Mouse (Mus musculus) urinary bladder, postnatal 10 days (tissue): ENCODE results near the gene Ckap4.
"Not testable (repeated sequence)": the region's sequence is repeated elsewhere in the genome, so short reads cannot be mapped to it uniquely, and the experiment has no call there.

Experiments
- DNase-seq: peaks from one replicate; pipeline ENCODE4 v3.0.0; 2022; ENCODE audit warnings: low spot score

Ckap4 gene

DNA sequence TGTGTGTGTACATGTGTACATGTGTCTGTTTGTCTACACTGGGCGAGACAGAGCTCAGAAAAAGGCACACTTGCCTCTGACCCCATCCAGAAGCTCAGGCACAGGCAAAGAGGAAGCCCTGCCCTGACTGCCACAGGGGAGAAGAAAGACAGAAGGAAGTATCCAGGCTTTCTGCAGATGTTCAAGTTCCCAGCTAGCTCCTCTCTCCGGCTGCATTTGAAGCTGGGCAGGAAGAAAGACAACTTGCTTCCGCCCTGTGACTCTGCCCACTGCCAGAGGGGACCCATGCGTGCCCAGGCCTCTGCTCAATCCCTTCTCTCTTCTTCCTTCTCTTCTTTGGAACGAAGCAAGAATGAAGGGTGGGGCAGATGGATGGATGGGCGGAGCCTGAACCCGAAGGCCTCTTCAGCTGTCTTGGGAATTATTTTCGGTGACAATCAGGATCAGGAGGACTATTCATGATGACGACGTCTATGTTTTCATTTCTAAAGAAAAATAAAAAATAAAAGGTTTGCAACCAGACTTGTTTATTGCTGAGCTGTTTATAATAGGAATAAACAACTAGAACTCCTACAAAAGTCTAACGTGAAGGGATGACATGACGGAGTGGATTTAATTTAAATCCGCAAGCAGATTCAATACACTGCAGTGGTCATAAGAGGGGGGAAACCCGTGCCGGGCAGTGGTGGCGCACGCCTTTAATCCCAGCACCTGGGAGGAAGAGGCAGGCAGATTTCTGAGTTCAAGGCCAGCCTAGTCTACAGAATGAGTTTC is 15.5 kb upstream of the Ckap4 start:
- DNase-seq: no peak

DNA sequence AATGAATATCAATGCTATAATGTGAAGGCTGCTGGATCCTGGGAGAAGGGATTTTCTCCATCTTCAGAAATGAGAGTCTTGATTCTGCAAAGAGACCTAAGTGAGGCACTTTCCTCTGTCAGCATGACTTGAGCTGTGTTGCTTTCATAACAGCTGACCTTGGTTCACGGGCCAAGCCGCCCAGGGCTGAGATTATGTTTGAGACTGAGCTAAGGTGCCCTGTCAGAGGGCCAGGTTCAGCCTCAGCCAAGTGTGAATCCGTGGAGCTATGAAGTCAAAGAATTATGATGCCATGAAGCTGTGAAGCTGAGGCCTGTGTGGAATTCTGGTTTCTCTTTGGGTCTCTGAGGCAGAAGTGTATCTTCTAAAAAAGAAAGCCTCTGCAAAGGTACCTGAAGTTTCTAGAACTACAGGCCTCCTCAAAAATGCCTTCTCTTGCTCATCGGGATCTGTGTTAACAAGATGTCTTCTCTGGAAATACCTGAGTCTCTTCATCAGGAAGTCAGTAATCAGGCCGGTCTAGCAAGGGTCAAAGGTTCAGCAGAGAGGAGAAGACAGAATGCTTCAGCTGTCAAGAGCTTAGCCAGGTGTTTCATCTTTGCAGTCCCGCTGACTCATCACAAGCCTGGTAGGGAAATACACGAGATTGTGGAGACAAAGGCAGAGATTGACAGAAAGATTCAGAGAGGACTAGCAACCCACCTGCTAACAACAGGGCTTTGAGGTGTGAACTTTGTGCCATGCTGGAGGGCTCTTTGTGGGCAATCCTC is 11.2 kb upstream of the Ckap4 start:
- DNase-seq: no peak

DNA sequence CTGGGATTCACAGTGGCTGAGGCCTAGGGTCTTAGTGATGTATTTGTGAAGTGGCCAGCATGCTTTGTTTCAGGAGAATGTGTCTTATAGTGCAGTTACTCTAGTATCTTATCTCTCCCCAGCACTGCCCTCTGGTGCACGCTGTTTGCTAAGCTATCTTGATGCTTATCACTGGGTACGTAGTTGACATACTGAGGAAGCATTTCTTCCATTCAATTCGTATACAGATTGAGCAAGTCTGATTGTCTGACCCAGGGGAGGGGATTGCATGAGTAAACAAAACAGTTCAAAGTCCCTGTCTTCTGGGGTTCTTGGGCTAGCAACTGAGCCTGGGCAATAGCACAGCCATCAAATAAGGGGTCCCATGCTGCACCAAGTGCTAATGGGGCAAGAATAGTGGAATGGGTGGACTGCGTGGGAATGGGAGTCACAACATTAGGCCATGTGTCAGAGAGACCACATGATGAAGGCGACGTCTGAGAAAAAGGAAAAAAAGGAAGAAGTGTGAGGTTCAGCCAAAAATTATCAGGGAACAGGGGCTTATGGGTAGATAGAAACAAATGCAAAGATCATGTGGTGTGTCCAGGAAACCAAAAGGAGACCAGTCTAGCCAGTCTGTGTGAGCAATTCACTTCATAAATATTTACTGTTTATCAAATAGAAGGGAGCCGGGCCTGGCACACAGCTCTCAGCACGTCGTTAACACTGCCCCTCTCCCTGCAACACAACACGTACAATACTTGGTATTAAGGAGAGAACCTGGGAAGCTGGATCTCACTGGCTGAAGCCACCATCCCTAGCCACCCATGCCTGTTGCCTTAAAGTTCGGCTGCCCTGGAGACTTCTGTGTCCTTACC is 9.2 kb upstream of the Ckap4 start:
- no peak for DNase-seq

DNA sequence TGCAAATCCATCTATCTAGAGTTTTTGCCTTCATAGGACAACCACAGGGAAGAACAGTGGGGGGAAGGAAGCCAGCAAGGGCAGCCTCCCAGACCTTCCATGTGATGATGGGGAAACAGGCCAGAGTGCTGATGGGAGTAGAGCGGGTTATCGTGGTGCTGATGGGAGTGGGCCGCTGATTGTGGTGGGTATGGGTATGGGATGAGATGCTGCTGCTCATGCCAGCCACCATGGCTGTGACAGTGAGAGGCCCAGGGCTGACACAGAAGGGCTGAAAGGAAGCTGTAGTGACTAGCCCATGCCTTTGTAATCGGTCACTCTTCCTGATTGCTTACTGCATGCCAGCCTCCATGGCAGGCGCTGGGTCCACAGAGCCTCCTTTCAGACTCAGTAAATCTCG is 5.8 kb upstream of the Ckap4 start:
- no peak for DNase-seq

DNA sequence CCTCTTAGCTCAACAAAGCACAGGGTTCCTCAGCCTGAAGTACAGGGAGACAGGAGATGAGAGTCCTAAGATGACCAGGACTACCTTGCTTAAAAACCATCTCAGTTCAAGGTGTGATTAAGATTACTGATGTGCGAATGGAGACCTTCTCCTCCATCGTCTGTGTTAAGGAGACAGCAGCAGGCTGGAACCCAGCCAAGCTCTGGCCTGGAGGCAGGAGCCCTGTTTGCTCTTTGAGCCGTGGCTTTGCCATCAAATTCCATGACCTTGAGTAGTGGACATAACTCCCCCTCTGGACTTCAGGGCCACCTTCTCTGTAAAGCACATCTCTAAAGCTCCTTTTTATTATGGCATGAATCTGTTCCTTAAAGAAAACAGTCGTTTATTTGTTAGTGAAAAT is 2.0 kb upstream of the Ckap4 start:
- DNase-seq: no peak

DNA sequence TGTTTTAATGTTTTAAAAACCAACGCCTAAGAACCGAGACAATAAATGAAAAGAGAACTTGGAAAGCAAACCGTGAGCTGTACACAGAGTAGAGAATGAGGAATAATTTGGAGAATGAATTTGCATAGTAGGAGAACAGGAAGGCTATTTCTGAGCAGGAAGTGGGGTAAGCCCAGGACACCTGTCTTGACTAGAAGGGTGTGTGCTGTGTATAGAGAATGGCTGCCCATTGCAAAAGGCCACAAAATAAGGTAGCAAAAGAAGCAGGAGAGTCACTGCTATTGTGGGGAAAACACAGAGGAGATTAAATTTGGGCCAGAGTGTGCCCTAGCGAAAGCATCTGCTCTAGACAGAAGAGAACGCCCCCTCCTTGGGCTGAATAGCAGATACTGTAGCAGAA is 1.6 kb upstream of the Ckap4 start:
- no peak for DNase-seq

DNA sequence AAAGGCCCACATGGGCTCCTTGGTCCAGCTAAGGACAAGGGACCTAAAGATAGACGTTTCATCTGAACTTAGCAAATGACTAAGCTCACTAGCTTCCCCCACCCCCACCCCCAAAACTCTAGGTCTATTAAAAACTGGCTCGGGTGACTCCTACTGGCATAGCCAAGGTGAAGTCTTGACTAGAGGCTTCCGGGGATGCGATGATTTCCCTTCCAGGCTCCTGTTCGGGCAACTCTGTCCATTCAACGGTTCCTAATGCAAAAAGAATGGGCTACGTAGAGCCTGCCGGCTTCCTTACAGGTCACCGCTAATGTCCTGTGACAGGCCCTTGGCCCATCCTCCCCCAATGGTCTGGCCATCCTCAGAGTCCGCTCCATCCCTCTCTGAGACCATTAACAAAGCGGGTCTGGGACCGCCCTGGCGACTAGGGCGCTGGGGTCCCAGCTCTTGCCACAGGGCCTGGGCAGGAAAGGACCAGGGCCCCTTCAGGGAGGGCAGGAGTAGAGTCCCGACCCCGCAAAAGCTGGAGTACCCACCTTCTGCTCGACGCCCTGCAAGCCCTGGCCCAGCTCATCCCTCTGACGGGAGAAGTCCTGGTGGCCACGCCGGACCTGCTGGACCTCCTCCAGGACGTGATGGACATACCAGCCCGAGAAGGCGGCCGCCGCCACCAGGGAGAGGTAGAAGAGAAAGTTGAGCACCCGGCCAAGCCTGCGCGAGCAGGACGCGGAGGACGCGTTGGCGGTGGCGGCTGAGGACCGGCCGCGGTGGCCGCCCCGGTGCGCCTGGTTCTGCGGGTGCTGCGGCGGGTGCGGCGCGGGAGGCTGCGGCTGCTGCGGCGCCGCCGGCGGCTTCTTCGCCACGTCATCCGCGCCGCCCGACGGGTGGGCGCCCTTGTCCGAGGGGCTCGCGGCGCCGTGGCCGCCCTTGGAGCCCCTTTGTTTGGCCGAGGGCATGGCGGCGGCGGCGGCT is 665 bp downstream of the Ckap4 start:
- no peak for DNase-seq

DNA sequence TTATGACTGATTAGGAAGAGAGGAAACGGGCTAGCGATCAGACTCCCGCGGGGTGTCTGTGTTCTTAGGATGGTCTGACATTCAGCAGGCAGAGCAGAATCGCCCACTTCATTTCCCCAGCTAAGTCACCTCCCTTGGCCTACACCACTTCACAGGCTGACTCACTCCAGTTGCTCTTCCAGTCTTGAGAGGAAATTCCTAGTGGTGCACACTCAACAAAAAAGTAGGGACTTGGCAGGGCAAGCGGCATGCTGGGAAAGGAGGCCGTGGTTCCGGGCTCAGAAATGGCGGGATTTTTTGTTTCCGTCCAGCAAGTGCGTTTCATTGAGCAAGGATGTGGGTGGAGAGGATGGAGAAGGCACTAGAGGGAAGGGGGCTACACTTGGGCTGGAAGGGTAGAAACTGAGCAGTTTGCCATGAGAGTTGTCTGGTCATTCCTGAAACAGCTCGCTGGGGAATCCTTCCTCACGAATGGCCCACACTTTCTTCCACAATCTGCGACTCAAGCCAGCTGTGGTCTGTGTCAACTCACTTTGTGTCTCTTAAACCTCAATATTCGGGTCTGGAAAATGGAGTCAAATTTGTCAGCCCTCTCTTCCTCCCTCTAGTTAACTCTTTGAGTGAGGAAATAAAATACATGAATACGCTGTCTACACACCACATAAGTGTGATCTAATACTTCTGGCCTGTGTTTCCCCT is 1.5 kb downstream of the Ckap4 start:
- DNase-seq: no peak

DNA sequence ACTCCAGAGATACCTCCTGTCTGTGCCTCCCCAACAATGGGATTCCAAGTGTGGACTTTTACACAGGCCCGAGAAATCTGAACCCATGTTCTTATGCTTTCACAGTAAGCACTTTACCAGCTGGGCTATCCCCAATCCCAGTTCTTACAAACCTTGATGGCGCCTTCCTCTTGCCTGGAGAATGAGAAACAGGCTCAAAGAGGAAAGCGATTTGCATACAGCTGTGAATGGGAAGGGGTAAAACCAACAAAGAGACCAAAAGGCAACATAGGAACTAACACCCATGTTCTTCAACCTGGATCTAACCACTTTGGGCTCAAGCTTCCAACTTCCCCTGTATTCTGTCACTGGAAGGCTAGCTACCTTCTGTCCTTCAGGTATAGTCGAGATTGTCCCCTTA is 2.3 kb downstream of the Ckap4 start:
- DNase-seq: no peak

DNA sequence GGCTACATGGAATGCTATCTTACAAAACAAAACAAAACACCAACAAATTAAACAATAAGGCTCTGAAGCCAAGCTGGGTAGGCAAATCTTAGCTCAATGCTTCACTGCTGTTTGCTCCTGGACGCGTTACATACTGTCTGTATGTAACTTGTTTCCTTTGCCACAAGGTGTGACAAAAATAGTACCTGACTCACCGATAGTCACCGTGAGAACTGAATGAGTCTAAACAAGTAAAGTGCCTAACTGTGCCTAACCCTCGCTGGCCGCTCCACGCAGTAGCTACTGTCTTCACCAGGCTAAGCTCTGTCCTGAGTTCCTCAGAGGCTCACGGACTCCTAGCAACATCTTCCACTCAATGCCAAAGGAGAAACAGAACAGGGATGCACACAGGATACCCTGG is 3.5 kb downstream of the Ckap4 start:
- no peak for DNase-seq

DNA sequence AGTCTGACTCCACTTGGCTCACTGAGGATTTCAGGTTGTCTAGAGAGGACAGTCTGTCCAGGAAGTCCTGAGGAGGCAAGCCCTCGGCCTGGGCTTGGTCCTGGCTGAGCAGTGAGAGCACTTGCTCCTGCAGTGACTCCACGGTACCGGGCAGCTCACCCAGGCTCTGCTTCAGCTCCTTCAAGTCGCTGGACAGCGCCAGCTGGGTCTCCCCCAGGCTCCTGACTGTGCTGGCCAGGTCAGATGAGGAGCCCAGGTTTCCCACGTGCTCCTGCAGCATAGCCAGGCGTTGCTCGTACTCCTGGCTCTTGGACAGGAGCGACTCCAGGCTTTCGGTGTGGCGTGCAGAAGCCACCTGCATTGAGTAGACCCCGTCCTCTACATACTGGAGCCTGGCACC is 6.2 kb downstream of the Ckap4 start:
- no peak for DNase-seq

DNA sequence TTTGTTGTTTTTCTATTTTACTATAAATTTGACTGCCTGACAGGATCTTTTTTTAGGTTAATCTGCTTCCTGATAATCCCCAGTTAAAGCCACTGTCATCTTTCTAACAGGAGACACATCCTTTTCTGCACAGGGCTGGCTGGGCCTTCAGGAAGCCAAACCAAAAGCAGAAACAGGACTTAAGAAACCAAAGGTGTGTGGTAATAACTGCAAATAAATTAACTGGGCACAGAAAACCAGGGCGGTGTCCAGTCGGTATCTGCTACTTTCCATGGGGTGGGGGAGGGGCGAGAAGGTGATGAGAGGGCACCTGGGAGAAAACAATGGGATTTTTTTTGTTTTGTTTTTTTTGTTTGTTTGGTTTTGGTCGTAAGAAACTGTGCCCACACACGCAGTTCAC is 6.8 kb downstream of the Ckap4 start:
- no peak for DNase-seq

DNA sequence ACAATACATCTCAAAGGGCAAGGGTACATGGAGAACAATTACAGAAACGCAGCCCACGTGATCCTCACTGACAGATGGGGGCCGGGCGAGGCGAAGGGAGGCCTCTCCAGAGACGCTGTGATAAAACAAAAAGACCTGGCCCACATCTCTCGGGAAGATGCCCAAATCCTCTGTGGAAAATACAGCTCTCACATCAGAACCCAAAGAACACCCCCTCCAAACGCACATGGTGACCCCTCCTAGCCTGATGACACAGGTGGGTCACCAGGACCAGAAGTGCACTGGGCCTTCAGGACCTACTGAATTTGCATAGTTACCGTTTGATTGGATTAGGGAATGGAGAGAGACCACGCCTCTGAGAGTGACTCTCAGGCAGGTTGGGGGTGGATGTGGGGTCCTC is 7.4 kb downstream of the Ckap4 start:
- no peak for DNase-seq

DNA sequence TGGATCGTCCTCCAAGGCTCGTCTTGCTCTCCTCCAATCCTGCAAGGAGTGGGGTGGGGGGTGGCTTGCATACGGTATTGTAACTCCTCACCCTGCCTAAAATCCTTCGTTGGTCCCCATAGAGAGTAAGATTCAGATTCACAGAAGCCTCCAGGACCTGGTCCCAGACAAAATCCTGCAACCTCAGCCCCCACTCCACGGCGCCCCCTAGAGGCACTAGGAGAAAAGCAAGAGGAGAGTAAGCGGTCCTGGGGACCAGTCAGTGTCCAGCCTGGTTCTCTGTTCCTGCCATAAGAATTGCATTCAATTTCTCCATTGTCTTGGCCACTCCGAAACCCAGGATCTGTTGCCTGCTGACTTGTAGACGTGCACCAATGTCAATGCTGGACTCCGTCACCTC is 10.2 kb downstream of the Ckap4 start:
- DNase-seq: no peak

DNA sequence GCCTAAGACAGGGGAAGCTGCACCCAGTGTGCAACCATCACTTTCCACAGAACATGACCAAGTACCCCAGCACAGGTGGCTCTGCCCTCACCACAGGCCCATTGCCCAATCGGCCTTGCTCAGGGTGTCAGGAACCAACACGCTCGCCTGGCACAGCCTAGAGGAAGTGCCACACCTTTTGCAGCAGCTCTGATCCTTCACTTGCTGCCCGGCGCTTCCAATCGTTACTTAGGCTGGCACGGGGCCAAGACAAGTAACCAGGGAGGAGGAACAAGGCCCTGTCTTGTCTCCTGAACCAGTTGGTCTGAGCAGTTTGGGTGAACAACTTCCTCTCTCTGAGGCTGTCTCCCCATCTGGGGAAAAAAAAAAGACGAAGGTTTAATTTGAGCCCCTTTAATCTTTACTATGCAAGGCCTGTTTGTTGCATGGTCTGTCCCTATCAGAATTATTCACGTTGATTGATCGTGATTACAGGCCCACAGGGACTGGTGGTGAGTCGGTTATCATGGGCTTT is 17.4 kb downstream of the Ckap4 start:
- no peak for DNase-seq

DNA sequence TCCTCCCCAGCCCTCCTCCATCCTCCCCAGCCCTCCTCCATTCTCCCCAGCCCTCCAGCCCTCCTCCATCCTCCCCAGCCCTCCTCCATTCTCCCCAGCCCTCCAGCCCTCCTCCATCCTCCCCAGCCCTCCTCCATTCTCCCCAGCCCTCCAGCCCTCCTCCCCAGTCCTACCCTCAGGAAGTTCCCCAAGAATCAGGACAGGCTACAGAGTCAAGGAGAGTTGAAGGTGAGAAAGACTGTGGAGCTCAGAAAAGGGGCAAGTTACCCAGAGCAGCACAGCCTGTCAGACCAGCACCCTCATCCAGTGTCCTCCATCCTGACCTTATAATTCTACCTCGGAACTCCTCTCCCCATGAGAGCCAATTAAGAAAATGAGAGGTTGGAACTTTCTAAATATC is 17.9 kb downstream of the Ckap4 start:
- DNase-seq: not testable (repeated sequence)

DNA sequence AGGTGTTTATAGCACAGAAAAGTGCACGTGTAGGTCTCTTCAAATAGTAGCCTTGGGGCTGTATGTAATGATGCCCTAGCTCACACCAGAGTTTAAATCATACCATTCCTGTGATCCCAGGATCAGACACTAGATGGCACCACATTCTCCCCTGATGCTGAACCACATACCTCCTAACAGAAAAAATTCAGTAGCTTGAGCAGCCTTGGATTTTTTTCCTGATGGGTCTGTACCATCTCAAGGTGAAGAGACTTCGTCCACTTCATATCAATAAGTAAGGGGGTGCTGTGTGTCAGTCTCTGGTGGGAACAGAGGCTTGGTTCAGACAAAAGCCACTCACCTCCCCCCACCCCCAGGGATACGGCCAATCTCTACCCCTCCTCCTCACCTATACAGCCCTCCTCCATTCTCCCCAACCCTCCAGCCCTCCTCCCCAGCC is 18.3 kb downstream of the Ckap4 start:
- no peak for DNase-seq

DNA sequence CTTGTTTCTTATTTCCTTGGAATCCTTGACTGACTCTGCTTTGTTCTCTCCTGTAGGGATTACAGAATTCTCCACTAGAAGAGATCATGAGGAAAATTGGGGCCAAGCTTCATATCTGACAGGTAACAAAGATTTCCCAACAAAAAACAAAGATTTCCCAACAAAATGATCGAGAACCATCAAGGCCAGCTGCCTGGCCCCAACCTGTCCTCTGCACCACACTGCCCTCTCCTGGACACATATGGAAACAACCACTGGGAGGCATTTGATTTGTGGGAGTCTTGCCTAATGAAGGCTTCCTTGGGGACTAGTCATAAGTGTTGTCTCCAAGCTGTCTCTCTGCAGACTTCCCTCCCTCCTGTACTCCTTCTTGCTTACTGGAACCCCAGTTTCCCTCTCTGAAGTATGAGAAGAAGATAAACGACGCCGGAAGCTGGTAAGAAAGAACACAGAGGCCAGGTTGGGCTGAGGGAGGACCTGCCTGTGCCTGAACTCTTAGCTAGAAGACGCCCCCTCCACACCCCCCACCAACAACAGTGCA is 19.8 kb downstream of the Ckap4 start:
- DNase-seq: no peak

DNA sequence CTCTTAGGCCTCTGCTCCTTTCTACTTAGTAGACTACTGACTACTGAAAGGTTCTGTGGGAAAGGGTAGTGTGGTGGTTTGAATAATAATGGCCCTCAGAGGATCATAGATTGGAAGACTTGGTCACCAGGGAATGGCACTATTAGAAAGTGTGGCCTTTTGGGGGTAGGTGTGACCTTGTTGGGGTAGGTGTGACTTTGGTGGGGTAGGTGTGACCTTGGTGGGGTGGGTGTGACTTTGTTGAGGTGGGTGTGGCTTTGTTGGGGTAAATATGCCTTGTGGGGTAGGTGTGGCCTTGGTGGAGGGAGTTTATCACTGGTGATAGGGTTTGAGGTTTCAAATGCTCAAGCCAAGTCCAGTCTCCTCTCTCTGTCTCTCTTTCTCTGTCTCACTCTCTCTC is 21.1 kb downstream of the Ckap4 start:
- no peak for DNase-seq

DNA sequence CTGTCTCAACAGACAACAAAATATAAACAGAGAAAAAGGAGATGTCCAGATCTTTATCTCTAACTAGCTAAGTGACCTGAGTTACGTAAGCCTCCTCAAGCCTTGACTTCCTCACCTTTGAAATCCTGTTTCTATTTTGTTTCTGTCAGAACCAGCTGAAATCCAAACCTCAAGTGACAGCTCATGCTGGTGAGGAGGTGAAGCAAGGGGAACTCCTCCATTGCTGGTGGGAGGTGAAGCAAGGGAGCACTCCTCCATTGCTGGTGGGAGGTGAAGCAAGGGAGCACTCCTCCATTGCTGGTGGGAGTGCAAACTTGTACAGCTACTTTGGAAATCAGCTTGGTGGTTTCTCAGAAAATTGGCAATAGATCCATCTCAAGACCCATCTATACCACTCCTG is 25.3 kb downstream of the Ckap4 start:
- DNase-seq: no peak
